Mouse (Mus musculus): ENCODE results near the gene Shisa6. TPM values are rescaled to one million over a fixed set of nuclear protein-coding genes. Genes with fewer than 3 reads are reported as not detected.

The Shisa6 gene
- polyA plus RNA-seq, 1 experiment = 0.27 TPM

DNA sequence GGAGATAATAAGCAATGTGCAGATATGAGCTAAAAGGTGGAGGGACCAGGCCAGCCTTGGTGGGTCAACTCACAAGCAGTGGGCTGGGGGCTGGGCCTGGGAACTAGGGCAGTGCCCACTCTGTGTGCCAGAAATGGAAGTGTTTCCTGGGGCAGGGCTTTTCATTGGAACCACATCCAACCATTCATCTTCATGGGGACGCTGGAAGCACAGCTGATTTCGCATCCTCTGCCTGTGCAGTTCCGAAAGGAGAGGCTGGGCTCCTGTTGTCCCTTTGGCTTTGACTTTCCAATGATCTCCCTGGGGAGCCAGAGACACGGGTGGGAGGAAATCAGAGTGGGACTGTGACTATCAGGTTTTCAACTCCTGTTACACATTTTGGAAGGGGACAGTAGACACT, 1.5 kb downstream of the Shisa6 start:
- Histone ChIP-seq H3K4me3 (ENCODE audit: control insufficient read depth, low read depth, low read length) (no peak overlapping the region), H3K27me3 (ENCODE audit: control insufficient read depth, insufficient read depth, low read length) (no peaks in the 10 kb centered on the region), H3K27ac (ENCODE audit: control insufficient read depth, insufficient read depth, low read depth, low read length) (no peak overlapping the region), H3K36me3 (ENCODE audit: control insufficient read depth, insufficient read depth, low read length) (no peaks in the 10 kb centered on the region), H3K4me1 (ENCODE audit: control insufficient read depth, insufficient read depth, low read length) (peaks cover 14% of the 10 kb centered on the region)
- no peak for TF ChIP-seq CTCF (IDR thresholded peaks at IDR 0.05; ENCODE audit: control insufficient read depth, insufficient read depth, insufficient replicate concordance, low read depth, low read length)
- TF ChIP-seq POLR2A (IDR thresholded peaks at IDR 0.05; ENCODE audit: control insufficient read depth, low read depth, low read length) = no peak

DNA sequence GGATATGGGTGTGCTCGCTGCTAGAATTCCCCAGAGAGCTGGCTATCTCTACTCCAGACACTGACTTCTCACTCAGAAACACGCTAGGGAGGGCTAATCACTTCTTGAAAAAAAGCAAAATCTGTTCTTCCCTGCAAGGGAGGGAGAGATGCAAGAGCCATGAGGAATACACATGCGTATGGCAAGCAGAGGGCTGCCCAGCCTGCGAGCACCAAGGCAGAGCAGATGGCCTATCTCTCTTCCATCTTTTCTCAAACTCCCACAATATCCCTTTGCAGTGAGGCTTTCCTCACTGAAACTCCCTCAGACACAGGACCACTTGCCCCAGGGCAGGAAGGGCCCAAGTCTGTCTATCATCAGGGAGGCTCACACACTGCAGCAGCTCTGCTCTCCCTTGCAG, 3.4 kb downstream of the Shisa6 start:
- Histone ChIP-seq H3K27me3 (ENCODE audit: control insufficient read depth, insufficient read depth, low read length) (no peaks in the 10 kb centered on the region), H3K36me3 (ENCODE audit: control insufficient read depth, insufficient read depth, low read length) (no peaks in the 10 kb centered on the region), H3K4me3 (ENCODE audit: control insufficient read depth, low read depth, low read length) (no peak overlapping the region), H3K27ac (ENCODE audit: control insufficient read depth, insufficient read depth, low read depth, low read length) (no peak overlapping the region), H3K4me1 (ENCODE audit: control insufficient read depth, insufficient read depth, low read length) (peaks cover 14% of the 10 kb centered on the region)
- TF ChIP-seq POLR2A (IDR thresholded peaks at IDR 0.05; ENCODE audit: control insufficient read depth, low read depth, low read length) (no peak), CTCF (IDR thresholded peaks at IDR 0.05; ENCODE audit: control insufficient read depth, insufficient read depth, insufficient replicate concordance, low read depth, low read length) (no peak)

- no peak overlapping the region for H3K27ac ChIP-seq (ENCODE audit: control insufficient read depth, insufficient read depth, low read depth, low read length)
- H3K36me3 ChIP-seq (ENCODE audit: control insufficient read depth, insufficient read depth, low read length) = no peaks in the 10 kb centered on the region
- no peaks in the 10 kb centered on the region for H3K27me3 ChIP-seq (ENCODE audit: control insufficient read depth, insufficient read depth, low read length)
- TF ChIP-seq CTCF (IDR thresholded peaks at IDR 0.05; ENCODE audit: control insufficient read depth, insufficient read depth, insufficient replicate concordance, low read depth, low read length) (no peak), POLR2A (IDR thresholded peaks at IDR 0.05; ENCODE audit: control insufficient read depth, low read depth, low read length) (no peak)
- H3K4me1 ChIP-seq (ENCODE audit: control insufficient read depth, insufficient read depth, low read length) = no peaks in the 10 kb centered on the region
- H3K4me3 ChIP-seq (ENCODE audit: control insufficient read depth, low read depth, low read length) = no peak overlapping the region
These were observed 6.4 kb downstream of the Shisa6 start for GRCm38 (mm10) chr11:66519386-66519785.

GRCm38 (mm10) chr11:66514346-66514745, 11.4 kb downstream of the Shisa6 start:
- Histone ChIP-seq H3K27ac (ENCODE audit: control insufficient read depth, insufficient read depth, low read depth, low read length) (no peak overlapping the region), H3K4me3 (ENCODE audit: control insufficient read depth, low read depth, low read length) (no peak overlapping the region), H3K4me1 (ENCODE audit: control insufficient read depth, insufficient read depth, low read length) (no peaks in the 10 kb centered on the region), H3K36me3 (ENCODE audit: control insufficient read depth, insufficient read depth, low read length) (no peaks in the 10 kb centered on the region), H3K27me3 (ENCODE audit: control insufficient read depth, insufficient read depth, low read length) (no peaks in the 10 kb centered on the region)
- no peak for TF ChIP-seq POLR2A (IDR thresholded peaks at IDR 0.05; ENCODE audit: control insufficient read depth, low read depth, low read length)
- TF ChIP-seq CTCF (IDR thresholded peaks at IDR 0.05; ENCODE audit: control insufficient read depth, insufficient read depth, insufficient replicate concordance, low read depth, low read length) = no peak

GRCm38 (mm10) chr11:66500951-66501350, 24.8 kb downstream of the Shisa6 start:
- Histone ChIP-seq H3K4me1 (ENCODE audit: control insufficient read depth, insufficient read depth, low read length) (no peaks in the 10 kb centered on the region), H3K4me3 (ENCODE audit: control insufficient read depth, low read depth, low read length) (no peak overlapping the region), H3K36me3 (ENCODE audit: control insufficient read depth, insufficient read depth, low read length) (no peaks in the 10 kb centered on the region), H3K27me3 (ENCODE audit: control insufficient read depth, insufficient read depth, low read length) (no peaks in the 10 kb centered on the region), H3K27ac (ENCODE audit: control insufficient read depth, insufficient read depth, low read depth, low read length) (no peak overlapping the region)
- TF ChIP-seq POLR2A (IDR thresholded peaks at IDR 0.05; ENCODE audit: control insufficient read depth, low read depth, low read length) (no peak), CTCF (IDR thresholded peaks at IDR 0.05; ENCODE audit: control insufficient read depth, insufficient read depth, insufficient replicate concordance, low read depth, low read length) (no peak)

DNA sequence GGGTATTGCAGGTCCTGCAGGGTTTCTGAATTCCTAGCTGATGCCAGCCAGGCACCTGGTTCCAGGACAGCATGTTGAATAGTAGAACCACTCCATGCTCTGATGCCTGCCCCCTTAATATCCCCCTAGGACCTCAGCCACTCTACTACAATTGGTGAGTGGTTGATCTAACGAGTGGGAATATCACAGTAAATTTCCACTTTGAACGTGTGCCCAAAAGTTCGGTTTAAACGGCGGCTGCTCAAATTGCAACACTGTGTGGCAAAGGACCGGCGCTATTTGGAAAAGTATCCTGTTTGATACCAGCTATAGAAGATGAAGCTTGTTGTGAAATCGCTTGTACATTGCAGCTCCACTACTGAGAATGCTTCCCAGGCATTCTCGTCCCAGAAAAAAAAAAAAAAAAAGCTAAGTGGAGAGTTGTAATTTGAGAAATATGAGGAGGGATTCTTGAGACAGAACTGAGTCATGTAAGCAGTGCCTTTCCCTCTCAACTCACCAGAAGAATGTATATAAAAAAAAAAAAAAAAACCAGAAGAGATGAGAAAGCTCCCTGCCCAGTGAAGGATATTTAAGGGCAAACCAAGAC, 26.8 kb downstream of the Shisa6 start:
- H3K4me1 ChIP-seq (ENCODE audit: control insufficient read depth, insufficient read depth, low read length) = no peaks in the 10 kb centered on the region
- no peaks in the 10 kb centered on the region for H3K27me3 ChIP-seq (ENCODE audit: control insufficient read depth, insufficient read depth, low read length)
- TF ChIP-seq POLR2A (IDR thresholded peaks at IDR 0.05; ENCODE audit: control insufficient read depth, low read depth, low read length) = no peak
- TF ChIP-seq CTCF (IDR thresholded peaks at IDR 0.05; ENCODE audit: control insufficient read depth, insufficient read depth, insufficient replicate concordance, low read depth, low read length) = no peak
- no peak overlapping the region for H3K4me3 ChIP-seq (ENCODE audit: control insufficient read depth, low read depth, low read length)
- no peak overlapping the region for H3K27ac ChIP-seq (ENCODE audit: control insufficient read depth, insufficient read depth, low read depth, low read length)
- H3K36me3 ChIP-seq (ENCODE audit: control insufficient read depth, insufficient read depth, low read length) = no peaks in the 10 kb centered on the region

DNA sequence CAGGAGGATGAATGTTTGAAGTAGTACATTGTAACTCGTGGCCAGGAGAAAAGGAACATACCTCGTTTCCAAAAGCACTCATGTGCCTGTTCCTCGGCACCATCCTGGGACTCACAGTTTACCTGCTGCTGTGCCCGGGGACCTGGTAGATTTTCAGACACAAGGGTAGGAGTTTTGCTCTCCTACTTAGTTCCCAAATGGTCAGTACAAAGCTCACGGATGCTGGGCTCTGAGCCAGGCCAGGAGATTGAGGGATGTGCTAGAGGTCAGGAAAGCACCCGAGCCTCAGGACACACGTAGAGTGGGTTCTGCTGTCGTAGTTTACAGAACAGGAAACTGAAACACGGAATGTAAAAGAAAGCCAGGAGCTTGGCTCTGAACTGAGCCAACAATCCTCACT, 29.5 kb downstream of the Shisa6 start:
- H3K4me1 ChIP-seq (ENCODE audit: control insufficient read depth, insufficient read depth, low read length) = no peaks in the 10 kb centered on the region
- no peak overlapping the region for H3K4me3 ChIP-seq (ENCODE audit: control insufficient read depth, low read depth, low read length)
- H3K36me3 ChIP-seq (ENCODE audit: control insufficient read depth, insufficient read depth, low read length) = no peaks in the 10 kb centered on the region
- TF ChIP-seq POLR2A (IDR thresholded peaks at IDR 0.05; ENCODE audit: control insufficient read depth, low read depth, low read length) = no peak
- no peak for TF ChIP-seq CTCF (IDR thresholded peaks at IDR 0.05; ENCODE audit: control insufficient read depth, insufficient read depth, insufficient replicate concordance, low read depth, low read length)
- no peak overlapping the region for H3K27ac ChIP-seq (ENCODE audit: control insufficient read depth, insufficient read depth, low read depth, low read length)
- no peaks in the 10 kb centered on the region for H3K27me3 ChIP-seq (ENCODE audit: control insufficient read depth, insufficient read depth, low read length)

DNA sequence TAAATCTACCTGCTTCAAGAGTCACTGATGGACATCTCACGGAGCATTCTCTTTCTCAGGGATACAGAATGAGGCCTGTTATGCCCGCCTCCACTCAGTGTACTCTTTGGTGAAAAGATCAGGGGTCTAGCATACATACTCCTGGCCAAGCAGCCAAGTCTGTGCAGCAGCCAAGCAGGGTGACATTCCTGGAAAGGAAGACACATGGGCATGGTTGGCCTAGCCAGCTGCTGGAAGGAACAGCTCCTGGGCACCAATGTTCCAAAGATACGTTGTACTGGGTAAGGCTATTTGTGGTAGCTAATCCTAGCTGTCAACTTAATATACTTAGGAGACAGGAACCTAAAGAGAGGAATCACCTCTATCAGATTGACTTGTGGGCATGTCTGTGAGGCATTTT, 31.4 kb downstream of the Shisa6 start:
- Histone ChIP-seq H3K4me1 (ENCODE audit: control insufficient read depth, insufficient read depth, low read length) (no peaks in the 10 kb centered on the region), H3K36me3 (ENCODE audit: control insufficient read depth, insufficient read depth, low read length) (no peaks in the 10 kb centered on the region), H3K4me3 (ENCODE audit: control insufficient read depth, low read depth, low read length) (no peak overlapping the region), H3K27ac (ENCODE audit: control insufficient read depth, insufficient read depth, low read depth, low read length) (no peak overlapping the region), H3K27me3 (ENCODE audit: control insufficient read depth, insufficient read depth, low read length) (no peaks in the 10 kb centered on the region)
- TF ChIP-seq POLR2A (IDR thresholded peaks at IDR 0.05; ENCODE audit: control insufficient read depth, low read depth, low read length) = no peak

All from testis, adult 2 months (tissue).